Mouse (Mus musculus) telencephalon, adult 2 months (tissue): Measurements from ENCODE around the gene Dnal4.

Experiments
- DNase-seq: peaks from one replicate; pipeline ENCODE4 v3.0.0-alpha.2; 2011; ENCODE audit warnings: low read depth, low spot score

The Dnal4 gene

GRCm38 (mm10) chr15:79733640-79734039 is 44.0 kb downstream of the Dnal4 start:
- no peak for DNase-seq

DNA sequence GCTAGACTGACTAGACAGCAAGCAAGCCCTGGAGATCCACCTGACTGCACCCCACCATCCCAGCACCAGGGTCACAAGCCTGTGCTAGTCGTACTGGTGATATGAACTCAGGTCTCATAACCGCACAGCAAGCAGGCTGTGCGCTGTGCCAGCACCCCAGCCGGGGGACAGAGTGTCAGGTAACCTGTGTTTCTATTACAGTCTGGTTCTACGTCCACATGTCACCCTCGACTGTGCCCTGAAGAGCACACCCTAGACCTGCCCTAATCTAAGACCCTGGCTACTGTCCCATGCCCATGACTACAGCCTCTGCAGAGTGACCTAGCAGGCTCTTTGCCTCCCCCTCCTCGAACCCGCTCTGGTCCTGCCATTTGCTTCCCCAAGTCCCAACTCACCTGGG is 44.5 kb downstream of the Dnal4 start:
- DNase-seq, result no peak

- DNase-seq, result no peak
Observed at GRCm38 (mm10) chr15:79731554-79731953, 46.1 kb downstream of the Dnal4 start.

DNA sequence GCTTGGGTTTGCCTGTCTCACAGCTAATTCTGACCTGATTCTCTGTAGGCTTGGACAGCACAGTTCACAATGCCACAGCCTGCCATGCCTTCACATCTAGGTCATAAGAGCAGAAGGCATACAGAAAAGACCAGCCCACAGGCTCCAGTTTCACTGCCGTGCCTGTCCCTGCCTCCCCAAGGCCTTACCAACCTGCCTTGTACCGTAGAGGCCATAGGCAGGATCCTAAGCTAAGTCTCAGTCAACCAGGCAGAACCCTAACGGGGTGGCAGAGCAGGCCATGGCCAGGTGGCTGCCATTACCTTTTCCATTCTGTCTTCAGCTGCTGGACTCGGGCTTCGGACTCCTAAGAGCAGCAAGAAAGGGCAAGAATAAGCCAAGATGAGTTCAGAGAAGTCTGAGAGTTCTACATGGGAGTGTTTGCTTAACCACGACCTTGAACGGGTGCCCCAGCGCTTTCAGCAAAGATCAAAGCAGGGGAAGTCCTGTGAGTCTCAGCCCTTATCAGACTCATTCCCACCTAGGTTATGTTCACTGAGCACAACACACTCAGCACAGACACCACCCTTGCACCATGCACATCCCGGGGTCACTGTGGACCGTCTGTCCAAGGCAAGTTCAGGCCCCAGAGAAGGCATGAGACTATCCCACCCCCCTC is 48.8 kb downstream of the Dnal4 start:
- no peak for DNase-seq

GRCm38 (mm10) chr15:79728311-79728710 is 49.3 kb downstream of the Dnal4 start:
- no peak for DNase-seq

DNA sequence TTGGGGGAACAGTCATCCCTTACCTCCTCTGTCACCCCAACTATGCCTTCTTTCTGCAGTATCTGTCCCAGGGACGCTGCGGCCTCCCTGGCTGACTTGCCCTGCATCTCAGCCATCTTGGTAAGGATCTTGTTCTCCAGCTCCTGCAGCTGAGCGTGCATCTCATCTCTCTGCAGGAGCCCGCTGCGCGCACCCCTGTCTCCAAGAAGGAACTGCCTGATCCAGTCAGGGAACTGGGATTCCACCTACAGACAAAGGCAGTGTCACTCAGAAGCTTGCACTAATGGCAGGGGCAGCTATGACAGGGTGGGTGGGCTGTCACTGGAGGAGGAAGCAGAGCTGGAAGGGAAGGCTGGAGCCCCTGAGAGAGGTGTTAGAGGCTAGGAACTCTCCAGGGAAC is 49.8 kb downstream of the Dnal4 start:
- DNase-seq, result peak; percentile 54

DNA sequence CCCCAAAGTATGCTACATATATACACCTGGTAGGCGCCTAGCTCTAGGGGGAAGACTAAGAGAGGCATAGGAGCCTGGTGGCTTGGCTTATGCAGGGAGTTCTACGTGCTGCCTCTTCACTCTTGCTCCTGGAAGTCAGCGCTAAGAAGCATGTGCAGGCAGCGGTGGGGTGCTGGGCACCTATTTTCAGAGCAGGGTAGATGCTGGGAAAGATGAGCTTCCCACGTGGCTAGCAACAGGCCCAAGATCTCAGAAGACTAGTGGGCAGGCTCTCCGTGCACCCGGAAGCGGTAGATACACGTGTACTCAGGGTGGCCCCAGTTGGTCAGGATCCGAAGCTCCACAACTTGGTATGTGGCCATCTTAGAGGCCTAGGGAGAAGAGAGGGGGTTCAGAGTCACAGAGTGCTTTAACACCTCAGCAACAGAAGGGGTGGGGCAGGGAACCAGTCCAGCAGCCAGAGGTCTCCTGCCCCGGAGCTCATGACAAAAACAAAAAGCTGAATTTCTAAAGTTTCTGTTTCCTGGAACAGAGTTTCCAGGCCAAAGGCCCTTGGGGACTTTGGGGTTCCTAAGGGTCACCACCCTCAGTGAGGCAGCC is 52.4 kb downstream of the Dnal4 start:
- peak; percentile 60 for DNase-seq

DNA sequence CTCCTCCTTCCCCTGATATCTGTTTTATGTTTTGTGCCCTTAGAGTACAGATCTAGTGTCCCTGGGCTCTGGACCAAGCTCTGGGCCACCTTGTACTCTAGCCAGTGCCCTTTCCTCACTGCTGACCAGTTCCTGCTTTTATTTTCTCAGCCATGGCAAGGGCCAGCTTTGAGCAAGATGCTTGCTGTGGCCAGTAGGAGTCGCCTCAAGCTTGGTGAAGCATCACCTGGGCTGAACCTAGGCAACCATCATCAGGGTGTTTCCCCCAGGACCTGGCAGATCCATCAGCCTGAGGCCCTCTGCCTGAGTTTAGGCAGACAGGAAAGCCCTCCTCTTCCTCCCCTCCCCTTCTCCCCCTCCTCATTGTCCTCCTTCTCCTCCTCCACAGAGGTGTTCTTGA is 54.2 kb downstream of the Dnal4 start:
- no peak for DNase-seq

- DNase-seq, result no peak
Observed at GRCm38 (mm10) chr15:79720796-79721195, 56.9 kb downstream of the Dnal4 start.

GRCm38 (mm10) chr15:79720267-79720666 is 57.4 kb downstream of the Dnal4 start:
- no peak for DNase-seq

GRCm38 (mm10) chr15:79716710-79717109 is 60.9 kb downstream of the Dnal4 start:
- no peak for DNase-seq

GRCm38 (mm10) chr15:79715646-79716045 is 62.0 kb downstream of the Dnal4 start:
- no peak for DNase-seq
